Mouse (Mus musculus) embryonic facial prominence, embryonic 15.5 days (tissue): Measurements from ENCODE around the gene As3mt. TPM values are rescaled to one million over a fixed set of nuclear protein-coding genes. Genes with fewer than 3 reads are reported as not detected.
"Not testable (repeated sequence)": the region's sequence is repeated elsewhere in the genome, so short reads cannot be mapped to it uniquely, and the experiment has no call there.

ENCODE experiments used
- ATAC-seq: fragments of 200-750 bp; cut with Nextera tagmentation; 2 replicates; pipeline ENCODE4 v1.8.0; 2017; ENCODE audit warnings: low read depth, moderate TSS enrichment; ENCODE audit not compliant: insufficient number of reproducible peaks, low FRiP score, low TSS enrichment
- H3K27ac ChIP-seq: fragments of 300-500 bp; sonication (generic); replicated peaks from 2 replicates; pipeline ENCODE4 v1.5.1; 2015; ENCODE audit warnings: mild to moderate bottlenecking, inconsistent platforms
- H3K27me3 ChIP-seq: fragments of 300-500 bp; sonication (generic); 2 replicates; pipeline ENCODE4 v1.6.1; 2015; ENCODE audit warnings: inconsistent platforms
- H3K36me3 ChIP-seq: fragments of 300-500 bp; sonication (generic); 2 replicates; pipeline ENCODE4 v1.6.1; 2015; ENCODE audit warnings: mild to moderate bottlenecking, inconsistent platforms
- H3K4me1 ChIP-seq: fragments of 300-500 bp; sonication (generic); 2 replicates; pipeline ENCODE4 v1.6.1; 2015; ENCODE audit warnings: inconsistent platforms
- H3K4me2 ChIP-seq: fragments of 300-500 bp; sonication (generic); replicated peaks from 2 replicates; pipeline ENCODE4 v1.6.1; 2015; ENCODE audit warnings: mild to moderate bottlenecking, inconsistent platforms
- H3K4me3 ChIP-seq: fragments of 300-500 bp; sonication (generic); replicated peaks from 2 replicates; pipeline ENCODE4 v1.5.1; 2015; ENCODE audit warnings: mild to moderate bottlenecking, inconsistent platforms
- H3K9ac ChIP-seq: fragments of 300-500 bp; sonication (generic); 2 replicates; pipeline ENCODE4 v1.6.1; 2015; ENCODE audit warnings: inconsistent platforms
- H3K9me3 ChIP-seq: fragments of 300-500 bp; sonication (generic); replicated peaks from 2 replicates; pipeline ENCODE4 v1.6.1; 2016; ENCODE audit warnings: inconsistent platforms
- WGBS: fragments of 180-500 bp; shearing (Covaris S2); methylation state at CpG from one replicate; pipeline ENCODE4 v1.1.7; 2015; 5-methylcytosine and 5-hydroxymethylcytosine counted together
- polyA plus RNA-seq: library from polyadenylated mRNA; unstranded; fragments of >200 nt; fragmentation: Nextera tagmentation; extraction: Ambion mirVana; gene quantifications from 2 replicates; pipeline ENCODE4 v1.2.1, GENCODE M21; 2015

The As3mt gene
- polyA plus RNA-seq, 1 experiment from 2014 or later: 25.1 TPM

- Histone ChIP-seq H3K27me3 (no peaks in the 10 kb centered on the region), H3K36me3 (peaks cover 4% of the 10 kb centered on the region; the same call in 1 of the 2 replicates), H3K4me2 (no peak overlapping the region), H3K4me3 (no peak overlapping the region), H3K9me3 (no peaks in the 10 kb centered on the region), H3K27ac (no peak overlapping the region), H3K4me1 (no peaks in the 10 kb centered on the region), H3K9ac (no peak overlapping the region)
- no peak for ATAC-seq
- WGBS: 68% methylated on average over 11 of the region's 11 CpGs
Observed at GRCm38 (mm10) chr19:46727945-46728540, 20.8 kb downstream of the As3mt start.

DNA sequence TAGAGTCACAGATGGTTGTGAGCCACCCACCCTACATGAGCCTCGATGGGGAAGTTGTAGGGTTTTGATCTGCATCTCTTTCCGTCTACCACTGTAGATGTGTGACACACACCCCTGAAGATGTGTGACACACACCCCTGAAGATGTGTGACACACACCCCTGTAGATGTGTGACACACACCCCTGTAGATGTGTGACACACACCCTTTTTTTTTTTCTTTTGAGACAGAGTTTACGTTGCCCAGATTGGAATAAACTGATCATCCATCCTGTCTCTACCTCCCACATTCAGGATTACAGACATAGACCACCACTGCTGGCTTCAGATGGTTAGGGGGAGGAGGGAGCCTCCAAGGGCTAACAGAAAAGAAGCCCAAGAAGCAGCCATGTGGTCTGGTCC, 21.7 kb downstream of the As3mt start:
- Histone ChIP-seq H3K4me1 (no peaks in the 10 kb centered on the region), H3K36me3 (peaks cover 4% of the 10 kb centered on the region; the same call in 1 of the 2 replicates), H3K4me3 (no peak overlapping the region), H3K27ac (no peak overlapping the region), H3K9me3 (no peaks in the 10 kb centered on the region), H3K9ac (no peak overlapping the region), H3K4me2 (no peak overlapping the region), H3K27me3 (no peaks in the 10 kb centered on the region)
- WGBS: 75% methylated on average over 3 of the region's 3 CpGs
- no peak for ATAC-seq

DNA sequence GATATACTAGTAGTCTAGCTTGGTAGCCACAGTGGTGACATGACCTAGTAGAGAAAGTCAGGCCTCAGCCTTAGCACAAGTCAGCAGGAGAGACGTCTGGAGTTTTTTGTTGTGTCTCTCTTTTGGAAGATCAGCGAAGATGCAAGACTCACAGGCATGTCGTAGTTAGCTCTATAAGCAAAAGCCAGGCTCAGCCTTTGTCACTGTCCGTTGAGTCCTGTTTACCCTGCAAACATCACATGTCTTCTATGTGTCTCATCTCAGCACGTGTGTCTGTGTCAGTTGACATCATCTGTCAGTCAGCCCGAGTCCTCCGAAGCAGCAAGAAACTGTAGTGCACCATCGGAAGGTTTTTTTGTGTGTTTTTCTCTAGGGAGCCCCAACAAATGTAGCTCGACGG, 24.1 kb downstream of the As3mt start:
- WGBS: 85% methylated on average over 10 of the region's 10 CpGs
- Histone ChIP-seq H3K4me2 (no peak overlapping the region), H3K27me3 (no peaks in the 10 kb centered on the region), H3K4me1 (no peaks in the 10 kb centered on the region), H3K9ac (no peak overlapping the region), H3K36me3 (peaks cover 1% of the 10 kb centered on the region; the same call in 1 of the 2 replicates), H3K9me3 (no peaks in the 10 kb centered on the region), H3K27ac (no peak overlapping the region), H3K4me3 (no peak overlapping the region)
- no peak for ATAC-seq

DNA sequence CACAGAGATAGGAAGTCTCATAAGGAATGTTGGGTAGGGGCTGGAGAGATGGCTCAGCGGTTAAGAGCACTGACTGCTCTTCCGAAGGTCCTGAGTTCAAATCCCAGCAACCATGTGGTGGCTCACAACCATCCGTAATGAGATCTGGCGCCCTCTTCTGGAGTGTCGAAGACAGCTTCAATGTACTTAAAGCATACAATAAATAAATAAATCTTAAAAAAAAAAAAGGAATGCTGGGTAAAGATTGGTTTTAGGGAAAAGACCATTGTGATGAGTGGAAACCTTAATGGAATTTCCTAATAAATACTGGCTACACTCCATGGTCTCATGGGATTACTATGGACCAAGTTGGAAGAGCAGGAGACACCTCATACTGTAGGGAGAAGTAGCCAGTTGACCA, 25.4 kb downstream of the As3mt start:
- H3K4me2 ChIP-seq, H3K27me3 ChIP-seq: not testable (repeated sequence)
- WGBS: 93% methylated on average over 5 of the region's 5 CpGs

GRCm38 (mm10) chr19:46733626-46734025, 26.4 kb downstream of the As3mt start:
- Histone ChIP-seq H3K4me1 (no peaks in the 10 kb centered on the region), H3K4me3 (no peak overlapping the region), H3K9me3 (no peaks in the 10 kb centered on the region), H3K4me2 (no peak overlapping the region), H3K27ac (no peak overlapping the region), H3K9ac (no peak overlapping the region), H3K27me3 (no peaks in the 10 kb centered on the region), H3K36me3 (no peaks in the 10 kb centered on the region)
- 89% methylated on average over 7 of the region's 7 CpGs for WGBS
- ATAC-seq: no peak

More for the DNA sequence above, 25.4 kb downstream of the As3mt start:
- not testable (repeated sequence) for H3K9me3 ChIP-seq, H3K9ac ChIP-seq, ATAC-seq, H3K36me3 ChIP-seq, H3K27ac ChIP-seq, H3K4me3 ChIP-seq, H3K4me1 ChIP-seq

GRCm38 (mm10) chr19:46735241-46735640, 28.0 kb downstream of the As3mt start:
- Histone ChIP-seq H3K4me2 (no peak overlapping the region), H3K36me3 (no peaks in the 10 kb centered on the region), H3K4me1 (no peaks in the 10 kb centered on the region), H3K9ac (no peak overlapping the region), H3K27me3 (no peaks in the 10 kb centered on the region), H3K27ac (no peak overlapping the region), H3K9me3 (no peaks in the 10 kb centered on the region), H3K4me3 (no peak overlapping the region)
- WGBS: 61% methylated on average over 5 of the region's 5 CpGs
- no peak for ATAC-seq

GRCm38 (mm10) chr19:46737106-46737505, 29.8 kb downstream of the As3mt start:
- 72% methylated on average over 7 of the region's 7 CpGs for WGBS
- no peaks in the 10 kb centered on the region for H3K9me3 ChIP-seq
- no peak for ATAC-seq

DNA sequence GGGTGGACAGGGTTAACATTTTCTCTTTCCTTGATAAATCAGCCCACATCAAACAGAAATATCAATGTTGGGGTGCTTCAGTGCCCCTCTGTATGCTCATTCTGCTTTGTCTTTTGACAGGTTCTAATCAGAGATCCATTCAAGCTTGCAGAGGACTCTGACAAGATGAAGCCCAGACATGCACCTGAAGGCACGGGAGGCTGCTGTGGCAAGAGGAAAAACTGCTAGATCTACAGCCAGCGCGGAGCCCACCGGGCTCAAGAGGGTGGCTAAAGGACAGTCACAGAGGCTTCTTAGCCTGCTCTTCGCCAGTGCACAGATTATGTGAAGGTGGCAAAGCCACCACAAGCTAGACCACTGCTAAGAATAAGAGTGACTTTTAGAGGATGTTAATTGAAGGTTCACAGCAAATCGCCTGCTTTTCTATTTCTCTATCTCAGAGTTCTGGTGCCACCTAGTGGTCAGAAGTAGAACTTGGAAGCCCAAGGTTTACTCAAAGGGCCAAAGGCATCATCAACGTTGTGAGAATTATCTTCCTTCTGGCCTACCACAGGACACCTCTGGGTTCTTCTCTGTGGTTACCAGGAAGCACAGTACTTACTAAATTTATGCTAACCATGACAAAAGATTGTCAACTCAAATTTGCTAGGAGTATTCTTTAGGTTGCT, 33.2 kb downstream of the As3mt start:
- H3K27ac ChIP-seq: no peak overlapping the region
- no peaks in the 10 kb centered on the region for H3K4me1 ChIP-seq
- no peaks in the 10 kb centered on the region for H3K27me3 ChIP-seq
- 51% methylated on average over 7 of the region's 7 CpGs for WGBS
- ATAC-seq: no peak
- H3K4me3 ChIP-seq: no peak overlapping the region
- H3K4me2 ChIP-seq: no peak overlapping the region
- H3K36me3 ChIP-seq: no peaks in the 10 kb centered on the region
- no peaks in the 10 kb centered on the region for H3K9me3 ChIP-seq
- H3K9ac ChIP-seq: no peak overlapping the region

More at GRCm38 (mm10) chr19:46737106-46737505, 29.8 kb downstream of the As3mt start:
- Histone ChIP-seq H3K9ac (no peak overlapping the region), H3K4me3 (no peak overlapping the region), H3K4me1 (no peaks in the 10 kb centered on the region), H3K4me2 (no peak overlapping the region), H3K36me3 (no peaks in the 10 kb centered on the region), H3K27ac (no peak overlapping the region), H3K27me3 (no peaks in the 10 kb centered on the region)

- Histone ChIP-seq H3K9ac (no peak overlapping the region), H3K4me3 (no peak overlapping the region), H3K27me3 (no peaks in the 10 kb centered on the region), H3K4me2 (no peak overlapping the region), H3K36me3 (no peaks in the 10 kb centered on the region), H3K9me3 (no peaks in the 10 kb centered on the region), H3K4me1 (no peaks in the 10 kb centered on the region), H3K27ac (no peak overlapping the region)
- no peak for ATAC-seq
- 35% methylated on average over 6 of the region's 6 CpGs for WGBS
Observed at GRCm38 (mm10) chr19:46741574-46741973, 34.3 kb downstream of the As3mt start.

- H3K9ac ChIP-seq: no peak overlapping the region
Observed at GRCm38 (mm10) chr19:46744681-46745080, 37.4 kb downstream of the As3mt start.

DNA sequence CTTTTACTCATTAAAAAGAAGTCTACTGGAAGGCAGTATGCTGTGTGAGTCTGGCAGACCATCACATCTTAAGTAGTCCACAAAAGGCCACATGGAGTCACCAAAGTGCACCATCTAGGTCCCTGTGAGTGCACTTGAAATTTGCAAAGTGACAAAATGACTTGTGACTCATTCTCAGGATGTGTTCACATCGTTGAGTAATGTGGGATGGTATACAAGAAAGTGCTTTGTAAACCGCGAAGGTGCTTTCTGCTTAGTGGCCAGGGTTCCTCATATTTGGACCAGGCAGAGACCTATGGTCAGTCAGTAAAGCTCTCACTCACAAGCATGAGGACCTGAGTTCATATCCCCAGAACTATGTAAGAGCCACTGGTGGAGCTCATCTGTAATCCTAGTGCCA, 40.5 kb downstream of the As3mt start:
- Histone ChIP-seq H3K4me3 (no peak overlapping the region), H3K36me3 (no peaks in the 10 kb centered on the region), H3K4me1 (no peaks in the 10 kb centered on the region), H3K4me2 (no peak overlapping the region), H3K9me3 (no peaks in the 10 kb centered on the region), H3K27ac (no peak overlapping the region), H3K27me3 (no peaks in the 10 kb centered on the region), H3K9ac (no peak overlapping the region)
- ATAC-seq: no peak
- 86% methylated on average over 3 of the region's 3 CpGs for WGBS

More at GRCm38 (mm10) chr19:46744681-46745080, 37.4 kb downstream of the As3mt start:
- no peak for ATAC-seq
- Histone ChIP-seq H3K4me1 (no peaks in the 10 kb centered on the region), H3K36me3 (no peaks in the 10 kb centered on the region), H3K27ac (no peak overlapping the region), H3K27me3 (no peaks in the 10 kb centered on the region), H3K4me2 (no peak overlapping the region), H3K4me3 (no peak overlapping the region), H3K9me3 (no peaks in the 10 kb centered on the region)
- 58% methylated on average over 9 of the region's 9 CpGs for WGBS

DNA sequence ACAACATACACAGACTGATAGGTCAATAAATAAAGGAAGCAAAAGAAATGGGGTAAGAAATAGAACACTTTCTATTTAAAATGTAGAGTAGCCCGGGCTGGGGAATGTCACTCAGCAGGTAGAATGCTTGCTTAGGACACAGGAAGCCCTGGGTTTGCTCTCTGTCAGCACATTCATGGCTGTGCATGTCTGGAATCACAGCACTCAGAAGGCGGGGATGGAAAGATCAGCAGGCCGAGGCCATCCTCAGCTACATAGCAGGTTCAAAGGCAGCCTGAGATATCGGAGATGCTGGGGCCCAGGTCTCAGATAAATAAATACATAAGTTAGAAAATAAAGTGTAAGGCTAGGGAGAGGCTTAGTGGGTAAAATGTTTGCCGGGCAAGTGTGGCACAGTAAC, 45.0 kb downstream of the As3mt start:
- 77% methylated on average over 5 of the region's 5 CpGs for WGBS
- Histone ChIP-seq H3K4me1 (no peaks in the 10 kb centered on the region), H3K4me3 (no peak overlapping the region), H3K9me3 (no peaks in the 10 kb centered on the region), H3K9ac (no peak overlapping the region), H3K36me3 (no peaks in the 10 kb centered on the region), H3K27me3 (no peaks in the 10 kb centered on the region), H3K4me2 (no peak overlapping the region), H3K27ac (no peak overlapping the region)
- ATAC-seq: no peak
